Comparison of ENCODE assay signal across 20 mouse cellular contexts in the genomic region with DNA sequence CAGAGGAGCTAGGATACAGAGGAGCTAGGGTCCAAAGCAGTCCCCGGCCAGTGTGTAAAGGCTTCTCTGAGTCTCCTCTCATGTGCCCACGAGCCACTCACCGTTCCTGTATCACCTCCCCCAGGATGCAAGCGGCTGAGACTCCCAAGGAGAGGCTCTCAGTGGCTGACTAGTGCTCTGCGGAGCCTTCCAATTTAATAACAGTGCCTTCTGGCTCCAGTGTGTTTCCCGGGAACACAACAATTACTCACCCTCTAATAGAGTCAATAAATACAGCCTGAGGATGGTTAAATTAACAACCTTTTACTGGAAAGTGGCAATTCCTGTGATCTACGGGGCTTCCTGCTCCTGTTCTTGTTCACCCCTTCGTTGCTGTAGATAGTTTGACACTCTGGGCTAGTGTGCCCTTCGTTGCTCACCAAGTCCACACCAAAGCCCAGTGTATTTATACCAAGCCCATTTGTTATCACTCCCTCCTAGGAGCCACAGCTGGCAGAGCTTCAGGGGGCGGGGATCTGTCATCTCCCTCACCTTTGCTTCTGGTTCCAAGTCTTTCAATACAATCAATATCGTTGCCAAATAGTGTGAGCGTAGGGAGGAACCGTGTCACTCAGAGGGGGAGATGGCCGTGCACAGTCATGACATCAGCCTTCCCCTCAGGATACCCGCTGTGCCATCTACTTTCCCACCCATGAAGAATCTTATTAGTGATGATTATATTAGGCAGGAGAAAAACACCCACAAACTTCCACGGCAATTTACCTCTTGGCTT. TPM values are rescaled to one million over a fixed set of nuclear protein-coding genes. Genes with fewer than 3 reads are reported as not detected.
DNase-seq lines count a peak whose midpoint lies in the region; ATAC-seq and TF ChIP-seq lines count a peak whose summit lies in the region.
"Had no signal": no experiment of that assay in that cellular context is flagged by ENCODE, and none has a peak within 500 bp of the region (broad histone marks: within the 10 kb centered on the region; RNA-seq: fewer than 3 reads in every experiment).

No protein-coding gene starts in this region.

- no peaks in the 10 kb centered on the region for H3K9me3 ChIP-seq in liver, embryonic 16.5 days (replicated peaks; ENCODE audit: control insufficient read depth, low read length)
- H3K9me3 ChIP-seq in liver, embryonic 12.5 days (replicated peaks) = no peaks in the 10 kb centered on the region
- H3K9me3 ChIP-seq in hindbrain, embryonic 12.5 days (replicated peaks) = no peaks in the 10 kb centered on the region
- H3K9me3 ChIP-seq in neural tube, embryonic 13.5 days = no peaks in the 10 kb centered on the region
- H3K9me3 ChIP-seq: embryonic facial prominence, embryonic 15.5 days; kidney, embryonic 15.5 days had no signal

- H3K36me3 ChIP-seq in liver, embryonic 16.5 days (ENCODE audit: control insufficient read depth, insufficient read depth) = no peaks in the 10 kb centered on the region
- H3K36me3 ChIP-seq in liver, embryonic 12.5 days = no peaks in the 10 kb centered on the region
- H3K36me3 ChIP-seq in hindbrain, embryonic 12.5 days = no peaks in the 10 kb centered on the region
- H3K36me3 ChIP-seq in neural tube, embryonic 13.5 days = no peaks in the 10 kb centered on the region
- H3K36me3 ChIP-seq in kidney, adult 2 months (ENCODE audit: control insufficient read depth, insufficient read depth, low read length) = no peaks in the 10 kb centered on the region
- H3K36me3 ChIP-seq: embryonic facial prominence, embryonic 15.5 days; heart, embryonic 15.5 days; kidney, embryonic 15.5 days had no signal

- peak; percentile 76 for ATAC-seq in liver, embryonic 16.5 days (ENCODE audit: low read depth)
- ATAC-seq in liver, embryonic 12.5 days = no peak
- ATAC-seq in hindbrain, embryonic 12.5 days (ENCODE audit: low FRiP score) = peak; percentile 49
- ATAC-seq in neural tube, embryonic 13.5 days (ENCODE audit: low read depth) = peak; percentile 77
- ATAC-seq: intestine, embryonic 16.5 days; Patski had no signal

- TF ChIP-seq CTCF in kidney, adult 2 months (conservative IDR thresholded peaks at IDR 0.05; ENCODE audit: insufficient read depth, insufficient read length, low read depth, low read length) = no peak

- no peak for TF ChIP-seq POLR2A in kidney, adult 2 months (IDR thresholded peaks at IDR 0.05; ENCODE audit: low read depth, low read length)

- H3K9ac ChIP-seq in liver, embryonic 16.5 days (ENCODE audit: low read depth, low read length) = no peak overlapping the region
- no peak overlapping the region for H3K9ac ChIP-seq in liver, embryonic 12.5 days
- no peak overlapping the region for H3K9ac ChIP-seq in hindbrain, embryonic 12.5 days
- H3K9ac ChIP-seq in neural tube, embryonic 13.5 days = no peak overlapping the region
- H3K9ac ChIP-seq: embryonic facial prominence, embryonic 15.5 days; heart, embryonic 15.5 days; kidney, embryonic 15.5 days; lung, embryonic 14.5 days had no signal

- DNase-seq in brain, adult 2 months (ENCODE audit: low read depth, low spot score) = peak; percentile 73
- DNase-seq in kidney, adult 2 months = no peak
- no peak for DNase-seq in gastrocnemius, adult 8-10 months (ENCODE audit: low spot score in 2 of 2)
- DNase-seq: adrenal gland, postnatal 10 days; cerebellum, adult 18-20 months; cerebellum, postnatal 36 days; gastrocnemius, postnatal 25 days; heart, postnatal 4 days; lung, embryonic 14.5 days; lung, postnatal 36 days; thymus, postnatal 14 days had no signal

- H3K4me1 ChIP-seq in liver, embryonic 16.5 days (ENCODE audit: control insufficient read depth, low read depth, low read length) = no peaks in the 10 kb centered on the region; the same call in 1 of the 2 replicates
- no peaks in the 10 kb centered on the region for H3K4me1 ChIP-seq in liver, embryonic 12.5 days
- H3K4me1 ChIP-seq in hindbrain, embryonic 12.5 days = peaks cover 9% of the 10 kb centered on the region
- peaks cover 27% of the 10 kb centered on the region for H3K4me1 ChIP-seq in neural tube, embryonic 13.5 days (replicated peaks)
- H3K4me1 ChIP-seq in kidney, adult 2 months (ENCODE audit: control insufficient read depth, insufficient read depth, low read length) = no peaks in the 10 kb centered on the region; the same call in 1 of the 2 replicates
- H3K4me1 ChIP-seq: heart, embryonic 15.5 days; kidney, embryonic 15.5 days had no signal

- H3K27me3 ChIP-seq in liver, embryonic 16.5 days (ENCODE audit: control insufficient read depth, insufficient read depth, low read depth, low read length) = no peaks in the 10 kb centered on the region
- H3K27me3 ChIP-seq in liver, embryonic 12.5 days (replicated peaks) = no peaks in the 10 kb centered on the region; the same call in 1 of the 2 replicates
- no peaks in the 10 kb centered on the region for H3K27me3 ChIP-seq in hindbrain, embryonic 12.5 days
- no peaks in the 10 kb centered on the region for H3K27me3 ChIP-seq in neural tube, embryonic 13.5 days
- H3K27me3 ChIP-seq in kidney, adult 2 months (replicated peaks; ENCODE audit: control insufficient read depth, insufficient read depth, low read length) = no peaks in the 10 kb centered on the region
- H3K27me3 ChIP-seq: embryonic facial prominence, embryonic 15.5 days; kidney, embryonic 15.5 days; Patski had no signal

- no peak overlapping the region for H3K4me2 ChIP-seq in liver, embryonic 16.5 days (ENCODE audit: low read depth, low read length)
- H3K4me2 ChIP-seq in liver, embryonic 12.5 days = no peak overlapping the region
- no peak overlapping the region for H3K4me2 ChIP-seq in hindbrain, embryonic 12.5 days (replicated peaks)
- peak overlapping the region; percentile 27; the same call in 1 of the 2 replicates for H3K4me2 ChIP-seq in neural tube, embryonic 13.5 days
- H3K4me2 ChIP-seq: embryonic facial prominence, embryonic 15.5 days; heart, embryonic 15.5 days; kidney, embryonic 15.5 days; lung, embryonic 14.5 days had no signal

- H3K27ac ChIP-seq in liver, embryonic 16.5 days (ENCODE audit: low read length) = no peak overlapping the region
- no peak overlapping the region for H3K27ac ChIP-seq in liver, embryonic 12.5 days
- H3K27ac ChIP-seq in hindbrain, embryonic 12.5 days = peak overlapping the region; percentile 57
- H3K27ac ChIP-seq in neural tube, embryonic 13.5 days (replicated peaks) = peak overlapping the region; percentile 78
- no peak overlapping the region for H3K27ac ChIP-seq in kidney, adult 2 months (ENCODE audit: insufficient read depth, low read depth, low read length)
- H3K27ac ChIP-seq: embryonic facial prominence, embryonic 15.5 days; heart, embryonic 15.5 days; kidney, embryonic 15.5 days had no signal

- H3K4me3 ChIP-seq in liver, embryonic 16.5 days (ENCODE audit: low read depth, low read length) = no peak overlapping the region
- H3K4me3 ChIP-seq in liver, embryonic 12.5 days = no peak overlapping the region
- H3K4me3 ChIP-seq in hindbrain, embryonic 12.5 days = no peak overlapping the region
- no peak overlapping the region for H3K4me3 ChIP-seq in neural tube, embryonic 13.5 days
- H3K4me3 ChIP-seq in kidney, adult 2 months (ENCODE audit: insufficient read depth, low read depth, low read length) = no peak overlapping the region
- H3K4me3 ChIP-seq: embryonic facial prominence, embryonic 15.5 days; heart, embryonic 15.5 days; kidney, embryonic 15.5 days had no signal

- 49% methylated on average over 16 of the region's 16 CpGs for WGBS in liver, embryonic 16.5 days (ENCODE audit: insufficient replicate concordance)
- WGBS in liver, embryonic 12.5 days (ENCODE audit: insufficient replicate concordance) = 56% methylated on average over 16 of the region's 16 CpGs
- 63% methylated on average over 16 of the region's 16 CpGs for WGBS in hindbrain, embryonic 12.5 days
- 32% methylated on average over 16 of the region's 16 CpGs for WGBS in neural tube, embryonic 13.5 days
- 68% methylated on average over 16 of the region's 16 CpGs for WGBS in kidney, adult 2 months

RNA-seq across cellular contexts. Expression of gene Ttll11, which starts 27.3 kb away (rescaled TPM):
- polyA plus RNA-seq in liver, embryonic 16.5 days (2015; fragmentation: Nextera tagmentation; extraction: Ambion mirVana) = 0.79 and 0.84 TPM in 2 replicates
- polyA plus RNA-seq in liver, embryonic 12.5 days (2016; fragmentation: Nextera tagmentation; extraction: Ambion mirVana) = 1.0 and 1.3 TPM in 2 replicates
- 4.6 and 5.5 TPM in 2 replicates for polyA plus RNA-seq in hindbrain, embryonic 12.5 days (2016; fragmentation: Nextera tagmentation; extraction: Ambion mirVana)
- polyA plus RNA-seq in neural tube, embryonic 13.5 days (2015; fragmentation: Nextera tagmentation; extraction: Ambion mirVana) = 5.1 and 5.2 TPM in 2 replicates
- 0.41 and 0.84 TPM in 2 replicates for polyA plus RNA-seq in kidney, adult 2 months (2012; rRNA removed)
- 1 to 10 TPM; 2.0 to 3.2 (median 2.5) TPM for total RNA-seq in gastrocnemius, adult 8-10 months (2022)

Comparison
In these comparisons a context has a peak if more than half of its experiments do, and no peak if none do; other contexts are left out.
1. H3K27ac ChIP-seq: peak in hindbrain, embryonic 12.5 days (single experiment) and neural tube, embryonic 13.5 days (single experiment); none in liver, embryonic 16.5 days (single experiment), liver, embryonic 12.5 days (single experiment) and kidney, adult 2 months (single experiment).